Mouse (Mus musculus) right cerebral cortex, postnatal 14 days (tissue): ENCODE measurements around the gene Strada.

Experiments
- DNase-seq: peaks from one replicate; pipeline ENCODE4 v3.0.0; 2022

The Strada gene

DNA sequence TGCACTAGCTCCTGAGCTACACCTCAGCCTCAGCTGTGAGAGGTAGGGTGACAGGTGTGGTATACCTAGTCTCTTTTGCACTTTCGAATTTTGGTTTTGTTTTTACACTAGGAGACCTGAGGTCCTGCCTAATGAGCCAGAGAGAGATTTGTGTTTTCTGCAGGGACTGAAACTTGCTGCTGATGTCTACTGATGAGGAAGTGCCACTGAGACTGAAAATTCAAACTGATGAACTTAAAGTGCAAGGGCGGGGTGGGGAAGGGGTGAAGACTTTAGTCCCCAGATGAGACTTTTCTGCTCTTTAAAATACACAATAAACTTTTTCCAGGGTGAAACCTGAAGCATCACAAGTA is 21.5 kb downstream of the Strada start:
- DNase-seq: no peak

- DNase-seq: no peak
These were observed 22.1 kb downstream of the Strada start for GRCm38 (mm10) chr11:106179711-106180448.

DNA sequence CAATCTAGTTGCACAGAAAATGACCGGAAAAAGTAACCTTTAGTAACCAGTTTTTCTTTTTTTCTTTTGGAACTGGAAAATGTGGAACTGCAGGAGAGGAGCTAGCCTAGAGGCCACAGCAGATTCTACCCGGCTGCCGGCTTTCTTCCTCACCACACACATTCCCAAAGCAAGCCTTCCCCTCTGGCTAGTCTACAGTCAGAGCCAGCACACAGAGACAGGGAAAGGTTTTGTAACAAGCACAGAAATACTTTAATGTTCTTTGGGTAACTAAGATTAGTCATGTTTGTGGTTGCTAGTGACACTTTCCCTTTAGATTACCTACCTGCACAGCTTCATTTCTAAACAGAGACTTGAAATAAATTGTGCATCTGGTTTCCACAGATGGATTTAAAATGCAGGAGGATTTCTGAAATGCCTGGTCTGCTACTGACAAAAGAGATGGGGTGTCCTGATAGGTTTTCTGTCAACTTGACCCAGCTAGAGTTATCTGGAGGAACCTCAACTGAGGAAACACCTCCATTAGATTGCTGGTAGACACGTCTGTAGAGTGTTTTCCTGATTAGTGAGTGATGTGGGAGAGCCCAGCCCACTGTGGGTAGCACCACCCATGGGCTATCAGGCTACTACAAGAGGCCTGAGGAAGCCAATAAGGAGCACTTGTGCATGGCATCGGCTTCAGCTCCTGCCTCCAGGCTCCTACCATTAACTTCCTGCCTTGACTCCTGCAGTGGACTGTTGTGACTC is 23.8 kb downstream of the Strada start:
- no peak for DNase-seq

- no peak for DNase-seq
These were observed 25.6 kb downstream of the Strada start for GRCm38 (mm10) chr11:106176372-106176771.

DNA sequence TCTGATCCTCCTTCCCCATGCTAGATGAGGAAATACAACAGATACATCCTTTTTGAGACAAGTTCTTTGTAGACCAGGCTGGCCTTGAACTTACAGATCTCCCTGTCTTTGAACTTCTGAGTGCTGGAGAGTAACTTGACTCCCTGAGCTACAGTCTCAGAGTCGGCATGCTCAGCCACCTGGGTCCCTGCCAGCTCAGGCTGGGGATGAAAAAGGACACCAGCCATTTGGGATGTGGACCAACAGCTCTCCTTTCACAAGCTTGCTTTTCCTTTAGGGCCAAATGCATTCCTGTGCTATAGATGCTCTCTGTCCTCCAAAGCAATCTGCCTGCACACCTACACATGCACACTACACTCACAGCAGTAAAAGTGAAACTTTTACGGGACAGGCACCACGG is 26.9 kb downstream of the Strada start:
- no peak for DNase-seq

DNA sequence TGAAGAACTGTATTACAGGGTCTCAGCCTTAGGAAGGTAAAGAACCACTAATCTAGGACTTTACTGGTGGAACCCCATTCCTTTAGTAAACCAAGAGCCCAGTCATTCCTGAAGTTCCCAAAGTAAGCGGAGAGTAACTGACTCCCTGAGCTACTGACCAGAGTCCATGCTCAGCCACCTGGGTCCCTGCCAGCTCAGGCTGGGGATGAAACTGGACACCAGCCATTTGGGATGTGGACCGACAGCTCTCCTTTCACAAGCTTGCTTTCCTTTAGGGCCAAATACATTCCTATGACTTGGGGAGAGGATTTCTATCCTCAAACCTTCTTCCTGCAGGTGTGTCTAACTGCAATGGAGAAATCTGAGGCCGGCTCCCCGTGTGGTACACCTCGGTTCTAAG is 27.6 kb downstream of the Strada start:
- no peak for DNase-seq

DNA sequence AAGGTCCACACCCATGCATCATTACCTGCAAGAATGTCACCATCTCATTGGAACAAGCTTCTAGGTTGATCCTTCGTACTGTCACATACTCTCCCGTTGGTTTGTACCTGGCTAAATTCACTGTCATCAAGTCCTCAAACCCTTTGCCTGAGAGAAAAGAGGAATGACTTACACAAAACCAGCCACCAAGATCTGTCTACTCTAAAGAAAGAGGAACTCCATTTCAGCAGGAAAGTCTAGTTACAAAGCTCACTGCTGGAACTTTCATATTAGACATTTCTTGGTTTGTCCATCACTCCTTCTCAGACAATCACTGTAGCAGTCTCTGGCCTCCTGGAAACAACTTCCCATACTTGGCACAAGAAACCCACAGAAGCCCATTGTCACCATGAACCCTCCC is 28.7 kb downstream of the Strada start:
- DNase-seq: no peak

DNA sequence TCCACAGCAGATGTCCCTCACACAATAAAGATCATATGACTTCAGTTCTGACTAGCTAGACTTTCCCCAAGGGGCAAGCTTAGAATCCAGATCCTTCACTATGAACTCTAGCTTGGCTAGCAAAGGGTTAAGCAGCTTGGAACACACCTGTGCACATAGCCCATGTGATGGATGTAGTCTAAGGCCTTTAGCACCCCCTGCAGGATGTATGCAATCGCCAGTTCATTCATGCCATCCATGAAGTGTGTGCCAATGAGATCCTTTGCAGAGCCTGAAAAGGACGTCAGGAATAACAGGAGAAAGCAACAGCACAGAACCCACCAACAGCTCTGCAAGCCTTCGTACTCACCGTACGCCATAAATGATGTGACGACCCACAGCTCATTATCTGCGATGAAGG is 31.2 kb downstream of the Strada start:
- no peak for DNase-seq

DNA sequence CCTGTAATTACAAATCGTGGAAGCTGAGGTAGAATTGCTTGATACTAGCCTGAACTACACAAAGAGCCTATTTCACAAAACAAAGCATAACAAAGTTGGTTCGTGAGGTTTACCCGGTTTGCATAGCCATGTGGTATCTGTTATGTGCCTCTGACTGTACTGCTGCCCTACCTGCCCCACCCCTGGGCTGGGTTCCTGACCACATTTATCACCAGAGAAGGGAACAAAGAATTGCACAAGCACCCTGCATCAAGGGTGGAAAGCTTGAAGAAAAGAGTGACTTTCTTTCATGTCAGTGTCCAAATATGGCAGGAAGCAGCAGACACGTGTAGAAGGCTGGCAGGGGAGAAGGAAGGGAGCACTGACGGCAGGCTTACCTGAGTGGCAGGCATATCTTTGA is 34.5 kb downstream of the Strada start:
- no peak for DNase-seq

- DNase-seq: no peak
These were observed 37.3 kb downstream of the Strada start for GRCm38 (mm10) chr11:106164601-106165180.

- DNase-seq: no peak
These were observed 38.4 kb downstream of the Strada start for GRCm38 (mm10) chr11:106163546-106163945.

DNA sequence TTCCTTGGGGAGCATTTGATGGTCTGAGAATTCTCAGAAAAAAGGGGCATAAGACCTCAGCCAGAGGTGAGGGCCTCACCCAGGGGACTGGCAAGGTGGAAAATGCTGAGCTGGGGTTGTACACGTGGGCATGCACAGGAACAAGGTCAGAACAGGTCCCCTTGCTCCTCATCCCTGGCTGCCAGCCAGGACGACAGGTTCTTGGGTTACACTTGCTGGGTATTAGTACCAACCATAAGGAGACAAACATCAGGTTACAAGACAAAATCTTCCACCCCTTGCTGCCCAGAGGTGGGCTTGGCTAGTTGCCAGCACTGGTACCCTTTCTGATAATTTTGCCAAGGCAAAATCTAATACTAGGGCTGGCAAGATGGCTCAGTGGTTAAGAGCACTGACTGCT is 39.7 kb downstream of the Strada start:
- no peak for DNase-seq

- peak; percentile 79 for DNase-seq
These were observed 40.9 kb downstream of the Strada start, which contains the start of the genes Gm10840 and Limd2 for GRCm38 (mm10) chr11:106160841-106161721. Gene Gm10840 (plus strand): TSS chr11:106160850. Gene Limd2 (minus strand): TSS chr11:106160860.

GRCm38 (mm10) chr11:106159921-106160840 is 41.8 kb downstream of the Strada start:
- peak; percentile 87 for DNase-seq

DNA sequence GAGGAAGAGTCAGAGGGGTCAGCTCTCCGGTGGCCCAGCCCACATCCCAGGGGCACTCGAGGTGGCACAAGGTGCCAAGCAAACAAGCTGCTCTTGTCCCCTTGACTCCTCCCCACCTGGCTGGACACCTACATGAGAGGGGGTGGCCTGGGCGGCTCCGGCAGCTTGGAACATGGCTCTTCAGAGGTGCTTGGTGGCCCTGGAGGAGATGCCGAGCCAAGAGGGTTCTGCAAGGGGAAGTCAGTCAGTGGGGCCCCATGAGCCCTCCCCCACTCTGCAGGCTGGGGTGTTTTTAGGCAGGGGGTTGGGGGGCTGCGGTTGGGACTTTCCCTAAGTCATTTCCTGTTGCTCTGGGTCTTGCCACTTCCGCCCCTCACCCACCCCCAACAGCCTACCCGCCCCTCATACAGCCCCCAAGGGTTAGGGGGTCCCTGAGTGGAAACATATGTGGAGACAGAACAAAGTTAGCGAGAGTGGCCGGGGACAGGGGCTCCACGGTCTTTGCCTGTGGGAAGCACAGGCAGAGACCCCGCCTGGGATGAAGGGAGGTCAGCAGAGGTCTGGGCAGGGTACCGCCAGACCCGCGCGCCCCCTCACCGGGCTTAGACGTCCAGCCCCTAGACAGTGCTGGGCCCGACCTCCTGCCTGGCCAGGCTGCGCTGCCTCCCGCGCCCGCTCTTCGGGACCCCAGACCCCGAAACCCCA is 42.6 kb downstream of the Strada start:
- DNase-seq: peak; percentile 44

DNA sequence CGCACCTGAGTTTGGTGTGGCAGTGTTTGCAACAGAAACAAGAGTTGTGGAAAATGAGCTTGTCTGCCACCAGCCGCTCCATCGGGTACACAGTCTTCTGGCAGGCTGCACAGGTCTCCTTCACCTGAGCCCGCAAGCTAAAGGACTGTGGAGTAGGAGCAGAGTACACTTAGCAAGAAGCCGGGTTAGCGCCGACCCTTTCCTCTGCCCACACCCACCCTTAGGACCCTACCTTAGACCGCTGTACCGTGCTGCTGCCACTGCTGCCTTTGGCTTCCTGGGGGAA is 43.1 kb downstream of the Strada start:
- no peak for DNase-seq

DNA sequence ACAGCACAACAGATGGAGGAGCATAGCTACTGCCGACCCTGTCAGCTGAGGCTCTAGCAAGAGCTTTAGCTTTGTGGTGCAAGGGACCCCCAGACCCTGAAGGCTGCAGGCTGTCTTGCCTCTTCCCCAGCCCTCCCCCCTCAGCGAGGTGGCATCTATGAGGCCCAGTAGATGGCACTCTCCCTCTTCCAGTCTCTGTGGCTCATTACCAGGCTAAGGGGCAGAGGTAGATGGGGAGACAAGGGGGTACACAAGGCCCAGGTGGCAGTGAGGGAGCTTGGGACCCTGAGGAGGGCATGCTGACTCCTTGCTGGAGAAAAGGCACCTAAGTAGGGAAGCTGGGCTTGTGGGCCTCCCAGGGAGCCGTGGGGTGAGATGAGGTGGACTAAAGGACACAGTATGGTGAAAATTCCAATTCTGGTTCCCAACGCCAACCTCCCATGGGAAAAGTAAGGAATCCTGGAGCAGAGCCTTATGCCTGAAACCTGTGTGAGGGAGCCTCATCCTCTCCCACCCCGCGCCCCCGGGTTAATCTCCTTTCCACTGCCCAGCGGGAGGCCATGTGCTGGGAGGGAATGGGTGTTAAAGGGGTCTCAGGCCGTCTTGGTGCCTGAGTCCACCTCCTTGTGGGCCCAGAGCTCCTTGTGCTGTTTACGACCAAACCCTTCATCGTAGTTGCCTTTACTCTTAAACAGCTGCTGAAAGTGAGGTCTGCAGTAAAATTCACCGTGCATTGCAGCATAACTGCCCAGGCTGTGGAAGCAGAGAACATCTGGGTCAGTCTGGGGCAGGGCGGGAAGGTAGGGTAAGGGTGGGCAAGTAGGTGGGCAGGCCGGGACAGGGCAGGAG is 43.7 kb downstream of the Strada start:
- DNase-seq: peak; percentile 50

DNA sequence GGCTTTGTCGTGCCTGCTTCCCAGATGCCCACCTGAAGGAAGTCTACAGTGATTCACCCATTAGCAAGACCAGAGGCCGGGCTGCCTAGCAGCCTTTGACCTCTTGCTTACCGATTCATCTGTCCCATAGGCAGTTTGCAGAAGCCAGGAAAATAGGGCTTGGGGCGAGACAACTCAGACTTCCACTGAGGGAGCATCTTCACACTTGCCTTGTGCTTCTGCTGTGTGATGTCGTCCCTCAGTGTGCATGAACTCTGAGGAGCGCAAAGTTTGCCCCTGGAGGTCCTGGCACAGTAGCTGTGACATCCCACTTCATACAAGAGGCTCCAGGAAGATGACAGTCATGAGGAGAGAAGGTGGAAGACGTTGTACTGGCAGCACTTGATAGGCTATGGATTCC is 44.8 kb downstream of the Strada start:
- DNase-seq: no peak

DNA sequence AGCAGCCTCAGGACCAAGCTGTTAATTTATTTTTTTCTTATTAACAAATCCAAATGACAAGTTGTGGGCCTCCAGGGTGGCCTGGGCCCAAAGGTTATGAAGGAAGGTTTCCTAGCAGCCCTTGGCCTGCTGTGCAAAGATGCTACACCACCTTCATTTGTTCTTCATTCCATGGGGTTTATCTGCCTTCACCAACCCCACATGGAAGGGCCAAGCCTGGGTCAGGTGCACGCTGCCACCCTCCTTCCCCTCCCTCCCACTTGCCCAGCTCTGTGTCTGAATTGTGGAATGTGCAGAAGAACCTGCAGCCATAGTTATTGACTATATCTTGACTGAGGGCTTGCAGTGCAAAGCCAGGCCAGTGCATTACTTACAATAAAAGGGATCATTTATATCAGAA is 45.7 kb downstream of the Strada start:
- DNase-seq: no peak

- DNase-seq: no peak
These were observed 46.2 kb downstream of the Strada start for GRCm38 (mm10) chr11:106155761-106156160.

- DNase-seq: no peak
These were observed 47.2 kb downstream of the Strada start for GRCm38 (mm10) chr11:106154770-106155169.
